Mouse (Mus musculus): ENCODE measurements around the gene Scgb1a1. TPM values are rescaled to one million over a fixed set of nuclear protein-coding genes. Genes with fewer than 3 reads are reported as not detected.

Scgb1a1 gene
- polyA plus RNA-seq, 1 experiment from 2014 or later, result not detected

- H3K9me3 ChIP-seq (ENCODE audit: control insufficient read depth), result no peaks in the 10 kb centered on the region
- H3K4me1 ChIP-seq (replicated peaks; ENCODE audit: control insufficient read depth, insufficient read depth, low read length), result peaks cover 3% of the 10 kb centered on the region; the same call in 1 of the 2 replicates
- H3K4me2 ChIP-seq (replicated peaks; ENCODE audit: low read depth), result no peak overlapping the region
- H3K27ac ChIP-seq (ENCODE audit: low read depth, low read length), result no peak overlapping the region
- no peak overlapping the region for H3K9ac ChIP-seq (ENCODE audit: low read depth, low read length)
- no peak for ATAC-seq
- H3K27me3 ChIP-seq (replicated peaks; ENCODE audit: control insufficient read depth, insufficient read depth, low read length), result no peaks in the 10 kb centered on the region
- 69% methylated on average over 8 of the region's 8 CpGs for WGBS
- H3K4me3 ChIP-seq (ENCODE audit: low read depth, low read length), result no peak overlapping the region
- TF ChIP-seq CTCF (IDR thresholded peaks at IDR 0.05; ENCODE audit: low read depth), result no peak
- no peaks in the 10 kb centered on the region; the same call in 1 of the 2 replicates for H3K36me3 ChIP-seq (ENCODE audit: control insufficient read depth, insufficient read depth)
These were observed 24.3 kb upstream of the Scgb1a1 start for GRCm38 (mm10) chr19:9112043-9112442.

- H3K4me3 ChIP-seq (ENCODE audit: low read depth, low read length), result no peak overlapping the region
- H3K9me3 ChIP-seq (ENCODE audit: control insufficient read depth), result no peaks in the 10 kb centered on the region
- peak; percentile 87 for TF ChIP-seq CTCF (IDR thresholded peaks at IDR 0.05; ENCODE audit: low read depth)
- no peaks in the 10 kb centered on the region; the same call in 1 of the 2 replicates for H3K36me3 ChIP-seq (ENCODE audit: control insufficient read depth, insufficient read depth)
- no peak overlapping the region for H3K9ac ChIP-seq (ENCODE audit: low read depth, low read length)
- no peaks in the 10 kb centered on the region for H3K27me3 ChIP-seq (replicated peaks; ENCODE audit: control insufficient read depth, insufficient read depth, low read length)
- ATAC-seq, result 0 out of 2 replicates have a peak, but pooled peaks have one; percentile 33
- no peak overlapping the region for H3K4me2 ChIP-seq (replicated peaks; ENCODE audit: low read depth)
- peaks cover 9% of the 10 kb centered on the region for H3K4me1 ChIP-seq (replicated peaks; ENCODE audit: control insufficient read depth, insufficient read depth, low read length)
- WGBS, result 57% methylated on average over 4 of the region's 4 CpGs
- H3K27ac ChIP-seq (ENCODE audit: low read depth, low read length), result no peak overlapping the region
These were observed 22.6 kb upstream of the Scgb1a1 start for GRCm38 (mm10) chr19:9110182-9110869.

- 84% methylated on average over 1 of the region's 1 CpGs for WGBS
- Histone ChIP-seq H3K4me3 (ENCODE audit: low read depth, low read length) (no peak overlapping the region), H3K9ac (ENCODE audit: low read depth, low read length) (no peak overlapping the region), H3K27me3 (replicated peaks; ENCODE audit: control insufficient read depth, insufficient read depth, low read length) (no peaks in the 10 kb centered on the region), H3K27ac (ENCODE audit: low read depth, low read length) (no peak overlapping the region), H3K4me2 (replicated peaks; ENCODE audit: low read depth) (no peak overlapping the region), H3K36me3 (ENCODE audit: control insufficient read depth, insufficient read depth) (no peaks in the 10 kb centered on the region; the same call in 1 of the 2 replicates), H3K4me1 (replicated peaks; ENCODE audit: control insufficient read depth, insufficient read depth, low read length) (peaks cover 9% of the 10 kb centered on the region), H3K9me3 (ENCODE audit: control insufficient read depth) (no peaks in the 10 kb centered on the region)
- no peak for ATAC-seq
- peak; percentile 39 for TF ChIP-seq CTCF (IDR thresholded peaks at IDR 0.05; ENCODE audit: low read depth)
These were observed 20.8 kb upstream of the Scgb1a1 start for GRCm38 (mm10) chr19:9108536-9108935.

- no peak overlapping the region for H3K9ac ChIP-seq (ENCODE audit: low read depth, low read length)
- H3K4me3 ChIP-seq (ENCODE audit: low read depth, low read length), result no peak overlapping the region
- H3K9me3 ChIP-seq (ENCODE audit: control insufficient read depth), result no peaks in the 10 kb centered on the region
- no peak overlapping the region; the same call in 1 of the 2 replicates for H3K27ac ChIP-seq (ENCODE audit: low read depth, low read length)
- 35% methylated on average over 1 of the region's 1 CpGs for WGBS
- no peak for TF ChIP-seq CTCF (IDR thresholded peaks at IDR 0.05; ENCODE audit: low read depth)
- H3K4me2 ChIP-seq (replicated peaks; ENCODE audit: low read depth), result 0 out of 2 replicates have a peak overlapping the region, but pooled peaks have one; percentile 10
- no peaks in the 10 kb centered on the region for H3K27me3 ChIP-seq (replicated peaks; ENCODE audit: control insufficient read depth, insufficient read depth, low read length)
- H3K36me3 ChIP-seq (ENCODE audit: control insufficient read depth, insufficient read depth), result no peaks in the 10 kb centered on the region
- ATAC-seq, result no peak
- H3K4me1 ChIP-seq (replicated peaks; ENCODE audit: control insufficient read depth, insufficient read depth, low read length), result peaks cover 9% of the 10 kb centered on the region
These were observed 19.6 kb upstream of the Scgb1a1 start for GRCm38 (mm10) chr19:9107379-9107755.

GRCm38 (mm10) chr19:9106751-9107378 is 19.1 kb upstream of the Scgb1a1 start:
- peak; percentile 71 for ATAC-seq
- no peak overlapping the region for H3K9ac ChIP-seq (ENCODE audit: low read depth, low read length)

GRCm38 (mm10) chr19:9106096-9106495 is 18.3 kb upstream of the Scgb1a1 start:
- no peak overlapping the region for H3K4me3 ChIP-seq (ENCODE audit: low read depth, low read length)
- peak; percentile 45 for ATAC-seq
- peak overlapping the region; percentile 50; the same call in 1 of the 2 replicates for H3K27ac ChIP-seq (ENCODE audit: low read depth, low read length)
- no peak overlapping the region for H3K4me2 ChIP-seq (replicated peaks; ENCODE audit: low read depth)
- H3K9ac ChIP-seq (ENCODE audit: low read depth, low read length), result no peak overlapping the region
- H3K4me1 ChIP-seq (replicated peaks; ENCODE audit: control insufficient read depth, insufficient read depth, low read length), result peaks cover 9% of the 10 kb centered on the region
- no peaks in the 10 kb centered on the region for H3K36me3 ChIP-seq (ENCODE audit: control insufficient read depth, insufficient read depth)
- no peak for TF ChIP-seq CTCF (IDR thresholded peaks at IDR 0.05; ENCODE audit: low read depth)
- no peaks in the 10 kb centered on the region for H3K9me3 ChIP-seq (ENCODE audit: control insufficient read depth)
- no peaks in the 10 kb centered on the region for H3K27me3 ChIP-seq (replicated peaks; ENCODE audit: control insufficient read depth, insufficient read depth, low read length)
- WGBS, result 40% methylated on average over 5 of the region's 5 CpGs

More at GRCm38 (mm10) chr19:9106751-9107378, 19.1 kb upstream of the Scgb1a1 start:
- no peaks in the 10 kb centered on the region for H3K36me3 ChIP-seq (ENCODE audit: control insufficient read depth, insufficient read depth)
- peak overlapping the region; percentile 50; the same call in 1 of the 2 replicates for H3K27ac ChIP-seq (ENCODE audit: low read depth, low read length)
- H3K9me3 ChIP-seq (ENCODE audit: control insufficient read depth), result no peaks in the 10 kb centered on the region
- WGBS, result 22% methylated on average over 4 of the region's 4 CpGs
- no peaks in the 10 kb centered on the region for H3K27me3 ChIP-seq (replicated peaks; ENCODE audit: control insufficient read depth, insufficient read depth, low read length)
- H3K4me3 ChIP-seq (ENCODE audit: low read depth, low read length), result no peak overlapping the region
- no peak for TF ChIP-seq CTCF (IDR thresholded peaks at IDR 0.05; ENCODE audit: low read depth)
- 0 out of 2 replicates have a peak overlapping the region, but pooled peaks have one; percentile 10 for H3K4me2 ChIP-seq (replicated peaks; ENCODE audit: low read depth)
- peaks cover 9% of the 10 kb centered on the region for H3K4me1 ChIP-seq (replicated peaks; ENCODE audit: control insufficient read depth, insufficient read depth, low read length)
